Mouse (Mus musculus) C2C12 (cell line): Measurements from ENCODE around the gene Slc47a2.

ENCODE experiments used
- CEBPB ChIP-seq: IDR thresholded peaks from one replicate; pipeline ENCODE4 v1.6.1; 2011; ENCODE audit warnings: low read depth, mild to moderate bottlenecking, control low read depth, moderate library complexity
- CTCF ChIP-seq: IDR thresholded peaks from one replicate; pipeline ENCODE4 v1.5.1; 2011; ENCODE audit not compliant: control insufficient read depth, insufficient read depth, insufficient read length
- MAX ChIP-seq: IDR thresholded peaks from one replicate; pipeline ENCODE4 v1.6.1; 2011; ENCODE audit warnings: mild to moderate bottlenecking, control low read depth
- USF1 ChIP-seq: IDR thresholded peaks from one replicate; pipeline ENCODE4 v1.6.1; 2011; ENCODE audit warnings: low read depth, mild to moderate bottlenecking, control low read depth, moderate library complexity

DNA sequence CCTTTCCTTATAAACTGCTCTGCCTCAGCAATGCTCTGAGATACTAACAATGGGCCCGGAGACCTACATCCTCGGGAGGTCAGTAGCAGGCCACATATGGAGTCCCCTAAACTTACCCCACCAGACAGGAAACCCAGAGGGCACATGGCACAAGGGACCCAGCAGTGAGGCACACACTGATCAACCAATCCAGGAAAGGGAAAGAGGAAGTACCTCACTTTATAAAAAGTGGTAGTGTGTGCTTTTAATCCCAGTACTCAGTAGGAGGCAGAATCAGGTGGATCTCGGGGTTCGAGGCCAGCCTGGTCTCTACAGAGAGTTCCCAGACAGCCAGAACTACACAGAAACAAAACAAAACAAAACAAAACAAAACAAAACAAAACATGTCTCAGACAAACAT lies 2.3 kb downstream of the Slc47a2 start:
- TF ChIP-seq CTCF (no peak), MAX (no peak), USF1 (no peak), CEBPB (no peak)
